Mouse (Mus musculus) hematopoietic stem cell, adult 5-6 weeks (primary cell): ENCODE measurements around the gene 9530053A07Rik. TPM values are rescaled to one million over a fixed set of nuclear protein-coding genes. Genes with fewer than 3 reads are reported as not detected.

Source experiments
- ATAC-seq, 2 experiments: fragments of 125-278 bp in 1 of 2; replicated peaks in 1 of 2; 2 replicates each; pipeline ENCODE4 v1.8.0; 2016 to 2017; ENCODE audit warnings: inconsistent platforms in 2 of 2, mild to moderate bottlenecking in 2 of 2, moderate number of reproducible peaks in 2 of 2, low read depth in 1 of 2, moderate TSS enrichment in 1 of 2; ENCODE audit not compliant: low FRiP score in 2 of 2, poor library complexity in 2 of 2, severe bottlenecking in 2 of 2, insufficient read depth in 1 of 2, low TSS enrichment in 1 of 2
- total RNA-seq: library from RNA; stranded (forward); fragments of 172-1452, 232-1000 nt; gene quantifications from 2 replicates; pipeline ENCODE4 v1.2.3, GENCODE M21; 2017

Gene 9530053A07Rik
- total RNA-seq, 1 experiment from 2014 or later, result not detected

- ATAC-seq, result no peak
Measured at GRCm38 (mm10) chr7:28203207-28204108, 74.2 kb downstream of the 9530053A07Rik start.

GRCm38 (mm10) chr7:28206044-28206600 is 76.9 kb downstream of the 9530053A07Rik start:
- no peak for ATAC-seq

GRCm38 (mm10) chr7:28208396-28208987 is 79.2 kb downstream of the 9530053A07Rik start:
- peak; percentile 12 to 25; a peak in 2 of 4 replicates for ATAC-seq

GRCm38 (mm10) chr7:28208988-28209508 is 79.8 kb downstream of the 9530053A07Rik start:
- peak; percentile 53 to 83; a peak in 3 of 4 replicates for ATAC-seq

- no peak for ATAC-seq
Measured at GRCm38 (mm10) chr7:28210731-28211130, 81.5 kb downstream of the 9530053A07Rik start.

GRCm38 (mm10) chr7:28214142-28214541 is 84.9 kb downstream of the 9530053A07Rik start:
- peak; percentile 65 to 88 for ATAC-seq

Other genes starting within 250 kb of the 9530053A07Rik start
- 10.1 and 15.3 TPM in 2 replicates for gene Zfp974, start 200.0 kb upstream of the 9530053A07Rik start, total RNA-seq
- gene Zfp780b, start 150.3 kb upstream of the 9530053A07Rik start, total RNA-seq, result 18.0 and 23.6 TPM in 2 replicates
- 8.3 and 16.6 TPM in 2 replicates for gene Zfp850, start 115.4 kb upstream of the 9530053A07Rik start, total RNA-seq
- 110 and 131 TPM in 2 replicates for gene Psmc4, start 79.4 kb upstream of the 9530053A07Rik start, total RNA-seq
- not detected in 2 replicates for gene Fcgbp, start 58.2 kb upstream of the 9530053A07Rik start, total RNA-seq
- gene Fbl, start 40.2 kb downstream of the 9530053A07Rik start, total RNA-seq, result 162 and 213 TPM in 2 replicates
- 4.7 and 6.1 TPM in 2 replicates for gene Dyrk1b, start 50.0 kb downstream of the 9530053A07Rik start, total RNA-seq
- gene Eid2, start 138.4 kb downstream of the 9530053A07Rik start, total RNA-seq, result 6.4 and 8.6 TPM in 2 replicates
- gene Eid2b, start 148.3 kb downstream of the 9530053A07Rik start, total RNA-seq, result 4.5 and 4.8 TPM in 2 replicates
- gene Selenov, start 161.7 kb downstream of the 9530053A07Rik start, total RNA-seq, result not detected in 2 replicates
- gene Dll3, start 172.8 kb downstream of the 9530053A07Rik start, total RNA-seq, result 0.25 TPM in 1 of 2 replicates, not detected in the other
- gene Timm50, start 182.6 kb downstream of the 9530053A07Rik start, total RNA-seq, result 27.8 and 42.9 TPM in 2 replicates
- gene Supt5, start 209.3 kb downstream of the 9530053A07Rik start, total RNA-seq, result 66.2 and 71.9 TPM in 2 replicates
- 943 and 1,083 TPM in 2 replicates for gene Rps16, start 221.2 kb downstream of the 9530053A07Rik start, total RNA-seq
- 3.5 and 12.5 TPM in 2 replicates for gene Plekhg2, start 243.1 kb downstream of the 9530053A07Rik start, total RNA-seq